Mouse (Mus musculus) CD8-positive naive resting alpha-beta T cell, adult 2 months (primary cell): ENCODE measurements around the gene Qsox2.

Experiments used
- DNase-seq, 2 experiments: peaks; one replicate each; pipeline ENCODE4 v3.0.0; 2022; ENCODE audit warnings: low read depth in 2 of 2, low spot score in 2 of 2

The Qsox2 gene

DNA sequence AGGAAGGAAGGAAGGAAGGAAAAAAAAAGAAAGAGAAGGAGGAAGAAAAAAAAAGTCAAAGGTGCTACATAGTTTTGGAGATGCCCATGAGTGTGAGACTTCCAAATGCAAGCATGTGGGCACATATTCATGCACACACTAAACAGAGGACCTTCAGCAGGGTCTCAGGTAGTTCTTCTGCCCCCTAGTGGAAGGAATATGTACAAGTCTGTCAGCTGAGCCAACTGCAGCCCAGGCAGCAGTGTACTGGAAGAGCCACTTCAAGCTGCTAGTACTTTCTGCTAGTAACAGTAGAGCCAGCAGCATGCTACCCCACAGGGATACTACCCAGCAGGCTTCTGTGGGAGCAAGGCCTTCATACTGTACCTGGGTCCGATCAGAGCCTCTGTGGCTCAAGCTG lies 9.5 kb downstream of the Qsox2 start:
- peak in 1 of 2 experiments; percentile 48 for DNase-seq

DNA sequence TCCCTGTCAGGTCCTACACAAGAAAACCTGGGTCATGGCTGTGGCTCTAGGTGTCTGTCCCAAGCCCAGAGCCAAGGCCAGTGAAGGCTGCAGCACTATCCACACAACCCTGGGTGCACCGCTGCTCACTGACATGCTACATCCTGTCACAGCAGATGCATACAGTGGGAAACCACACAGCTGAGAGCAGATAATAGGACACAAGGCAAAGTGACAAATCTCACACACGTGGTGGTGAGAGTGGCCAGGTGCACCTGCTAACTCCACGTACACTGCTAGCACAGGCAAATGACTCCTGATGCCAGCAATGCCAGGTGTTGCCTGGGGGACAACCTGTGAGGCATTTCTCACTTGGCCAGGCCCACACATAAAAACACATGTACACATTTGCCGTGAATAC lies 12.1 kb downstream of the Qsox2 start:
- no peak for DNase-seq

DNA sequence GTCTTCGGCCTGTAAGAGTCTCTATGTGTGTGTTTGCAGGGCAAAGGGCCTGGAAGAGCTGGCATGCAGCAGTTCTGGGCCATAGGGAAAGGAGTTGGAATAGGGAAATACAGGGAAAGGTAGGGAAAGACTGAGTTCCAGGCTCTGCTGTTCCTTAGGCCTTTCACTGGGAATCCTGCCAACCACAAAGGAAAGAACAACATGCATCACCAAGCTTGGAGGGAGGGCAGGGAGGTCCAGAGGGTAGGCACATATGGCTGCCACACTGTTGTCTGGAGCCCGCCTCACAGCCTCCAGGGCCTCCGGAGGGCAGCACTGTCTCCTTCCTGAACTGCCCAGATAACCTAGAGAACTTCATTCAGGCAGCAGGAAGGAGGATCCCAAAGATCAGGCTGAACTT lies 13.4 kb downstream of the Qsox2 start:
- no peak for DNase-seq

GRCm38 (mm10) chr2:26214526-26214925 lies 22.8 kb downstream of the Qsox2 start:
- DNase-seq = no peak

DNA sequence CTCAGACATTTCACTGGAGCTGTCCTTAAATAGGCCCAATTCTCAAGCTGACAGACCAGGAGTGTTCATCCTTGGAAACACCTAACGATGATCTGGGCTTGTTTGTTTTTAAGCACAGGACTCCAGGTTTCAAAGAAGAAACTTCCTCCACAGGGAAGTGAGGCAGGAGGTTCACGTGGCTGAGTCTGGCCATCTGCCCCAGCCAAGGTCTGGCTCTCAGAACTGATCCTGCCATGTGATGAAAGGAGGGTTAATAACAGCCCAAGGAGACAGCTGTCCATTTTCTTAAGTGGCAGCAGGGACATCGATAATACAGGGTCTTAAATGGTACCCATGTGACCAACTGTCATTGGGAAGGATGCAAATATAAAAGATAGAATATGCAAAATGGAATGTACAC lies 27.8 kb downstream of the Qsox2 start:
- DNase-seq = no peak

- DNase-seq = no peak
Measured at GRCm38 (mm10) chr2:26208126-26208789, 29.1 kb downstream of the Qsox2 start, which contains the start of gene Lhx3. Gene Lhx3, minus strand, starts transcription at chr2:26208289.

- no peak for DNase-seq
Measured at GRCm38 (mm10) chr2:26207559-26207958, 29.8 kb downstream of the Qsox2 start.

DNA sequence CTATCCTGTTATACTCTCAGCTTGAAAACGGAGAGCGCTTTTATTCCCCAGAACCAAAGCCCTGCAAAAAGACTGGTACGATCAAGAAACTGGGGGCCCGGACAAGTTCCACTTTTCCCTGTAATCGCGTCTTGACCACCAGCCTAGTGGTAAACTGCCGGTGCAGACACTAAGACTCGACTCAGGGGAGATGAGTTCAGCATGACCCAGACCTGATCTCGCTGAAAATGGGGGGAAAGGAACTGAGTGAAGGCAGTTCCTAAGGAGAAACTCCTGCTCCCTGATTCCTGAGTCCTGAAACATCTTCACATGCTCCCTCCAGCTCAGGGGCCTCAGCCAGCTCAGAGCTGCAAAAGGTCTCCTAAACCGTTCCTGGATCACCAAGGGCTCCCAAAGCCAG lies 31.6 kb downstream of the Qsox2 start:
- DNase-seq = no peak

DNA sequence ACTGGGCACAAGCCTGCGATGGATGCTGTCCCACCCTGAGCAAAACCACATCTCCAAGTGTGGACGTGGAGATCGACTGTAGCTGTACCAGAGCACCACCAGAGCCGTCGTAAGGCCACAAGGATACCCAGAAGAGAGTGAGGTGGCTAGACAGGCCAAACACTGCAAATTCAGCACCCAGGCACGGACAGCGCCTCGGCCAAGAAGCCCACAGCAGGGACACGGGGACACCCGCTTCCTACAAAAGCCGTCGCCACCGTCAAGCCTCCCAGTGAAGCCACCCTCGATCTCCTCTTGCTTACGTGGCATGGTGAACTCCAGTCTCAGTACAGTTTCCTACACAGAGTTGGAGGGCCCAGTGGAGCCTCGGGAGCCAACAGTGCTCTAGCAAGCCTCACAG lies 32.2 kb downstream of the Qsox2 start:
- no peak for DNase-seq

DNA sequence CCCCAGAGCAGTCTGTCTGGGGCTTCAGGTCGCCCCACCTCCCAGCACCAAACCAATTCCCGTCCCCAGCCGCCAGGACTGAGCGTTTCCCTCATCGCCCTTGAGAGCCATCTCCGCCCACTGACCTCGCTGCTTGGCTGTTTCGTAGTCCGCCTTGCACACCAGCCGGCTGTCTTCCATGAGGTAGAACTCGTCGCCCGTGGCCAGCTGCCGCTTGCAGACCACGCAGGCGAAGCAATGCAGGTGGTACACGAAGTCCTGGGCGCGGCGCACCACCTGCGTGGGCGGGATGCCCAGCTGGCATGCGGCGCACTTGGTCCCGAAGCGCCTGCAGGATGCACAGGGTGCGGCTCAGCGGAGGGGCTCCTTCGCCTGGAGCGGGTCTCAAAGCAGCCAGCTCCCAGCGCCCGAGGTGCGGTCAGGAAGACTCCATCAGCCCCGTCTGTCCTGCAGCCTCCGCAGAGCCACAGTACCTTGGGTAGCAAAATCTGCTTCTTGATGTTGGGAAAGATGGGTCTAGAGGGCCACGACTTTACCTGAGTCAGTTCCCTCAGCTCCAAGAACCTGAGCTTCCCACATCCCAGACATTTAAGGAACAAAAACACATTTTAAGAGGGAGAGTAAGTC lies 34.4 kb downstream of the Qsox2 start:
- no peak for DNase-seq

- DNase-seq = no peak
Measured at GRCm38 (mm10) chr2:26201926-26202848, 35.1 kb downstream of the Qsox2 start.

DNA sequence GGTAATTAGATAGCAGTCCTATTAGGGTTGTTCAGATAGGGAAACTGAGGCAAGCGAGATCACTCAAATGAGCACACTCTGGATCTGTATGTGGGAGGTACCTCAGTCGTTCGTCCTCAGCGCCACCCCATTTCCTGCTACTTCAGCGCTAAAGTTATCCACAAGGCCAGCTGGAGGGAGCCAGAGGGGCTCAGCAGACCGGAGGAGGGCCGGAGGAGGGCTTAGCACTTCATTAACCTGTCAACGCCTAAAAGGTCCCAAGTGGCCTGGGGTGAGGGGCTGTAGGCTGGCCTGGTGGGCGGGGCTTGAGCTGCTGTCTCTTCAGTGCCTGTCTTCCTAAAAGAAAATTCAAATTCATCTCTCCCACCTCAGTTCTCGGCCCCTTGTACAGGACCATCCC lies 38.8 kb downstream of the Qsox2 start:
- DNase-seq = no peak

DNA sequence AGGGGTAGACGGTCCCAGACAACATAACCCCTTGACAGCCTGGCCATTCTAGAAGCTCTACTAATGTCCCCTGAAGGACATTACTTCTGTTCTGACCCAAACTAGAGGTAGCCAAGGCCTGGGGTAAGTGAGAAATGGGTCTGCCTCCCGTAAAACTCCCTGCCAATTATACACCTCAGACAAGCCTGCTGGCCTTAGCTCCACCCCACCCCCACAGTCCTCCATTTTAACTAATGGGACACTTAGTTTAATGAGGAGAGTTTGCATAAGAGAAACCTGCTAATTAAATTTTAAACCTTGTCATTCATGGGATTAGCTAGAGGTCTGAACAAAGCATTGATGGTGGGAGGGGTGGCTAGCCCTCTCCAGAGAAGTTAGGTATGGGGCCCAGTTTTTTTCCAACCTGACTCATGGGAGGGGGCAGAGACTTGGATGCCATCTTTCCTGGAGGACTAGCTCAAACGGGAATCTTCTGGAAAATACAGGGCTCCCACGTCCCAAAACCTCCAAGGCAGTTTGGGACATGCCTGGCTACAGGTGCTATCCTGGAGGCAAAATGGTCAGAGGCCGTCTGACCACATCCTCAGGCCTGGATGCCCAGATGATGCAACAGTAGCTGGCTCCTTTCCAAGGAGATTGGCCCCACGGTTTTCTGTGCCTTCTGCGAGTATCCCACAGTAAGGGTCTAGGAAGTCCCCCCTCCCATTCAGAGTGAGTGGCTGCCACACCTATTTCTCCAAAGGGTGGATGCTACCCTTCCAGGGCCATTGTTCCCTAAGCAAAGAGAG lies 42.6 kb downstream of the Qsox2 start:
- no peak for DNase-seq

GRCm38 (mm10) chr2:26188517-26188916 lies 48.8 kb downstream of the Qsox2 start:
- no peak for DNase-seq

GRCm38 (mm10) chr2:26184352-26184751 lies 53.0 kb downstream of the Qsox2 start:
- DNase-seq = no peak

DNA sequence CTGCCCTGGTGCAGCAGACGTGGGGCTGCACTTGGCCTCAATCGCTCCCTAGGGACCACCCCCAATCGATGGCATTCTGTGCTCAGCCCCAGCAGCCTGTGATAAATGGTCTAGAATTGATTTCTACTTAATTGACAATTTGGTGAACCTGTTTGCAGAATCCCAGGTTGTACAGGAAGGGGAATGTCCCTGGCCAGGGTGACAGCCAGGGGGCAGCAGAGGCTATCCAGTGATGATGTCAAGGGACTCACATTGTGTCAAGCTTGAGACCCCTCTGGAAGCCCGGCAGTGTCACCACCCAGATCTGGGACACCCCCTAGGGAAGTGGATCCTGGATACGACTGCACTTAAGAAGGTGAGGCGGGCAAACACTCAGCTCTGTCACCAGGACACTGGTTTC lies 54.7 kb downstream of the Qsox2 start:
- no peak for DNase-seq

DNA sequence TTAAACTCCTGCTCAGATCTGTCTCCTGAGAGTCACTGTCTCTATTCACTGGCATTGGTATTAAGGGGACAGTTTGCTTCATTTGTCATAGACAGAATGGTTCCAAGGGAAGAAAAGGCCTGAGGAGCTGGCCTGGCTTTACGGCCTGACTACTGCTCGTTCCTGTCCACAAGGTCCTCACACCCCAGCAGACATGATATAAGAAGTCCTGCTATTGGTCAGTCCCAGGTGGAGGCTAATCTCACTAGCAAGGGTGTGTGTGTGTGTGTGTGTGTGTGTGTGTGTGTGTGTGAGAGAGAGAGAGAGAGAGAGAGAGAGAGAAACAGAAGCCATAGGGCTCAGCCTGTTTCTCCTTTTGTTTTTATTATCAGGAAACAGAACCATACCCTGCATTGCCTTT lies 60.1 kb downstream of the Qsox2 start:
- DNase-seq = no peak

DNA sequence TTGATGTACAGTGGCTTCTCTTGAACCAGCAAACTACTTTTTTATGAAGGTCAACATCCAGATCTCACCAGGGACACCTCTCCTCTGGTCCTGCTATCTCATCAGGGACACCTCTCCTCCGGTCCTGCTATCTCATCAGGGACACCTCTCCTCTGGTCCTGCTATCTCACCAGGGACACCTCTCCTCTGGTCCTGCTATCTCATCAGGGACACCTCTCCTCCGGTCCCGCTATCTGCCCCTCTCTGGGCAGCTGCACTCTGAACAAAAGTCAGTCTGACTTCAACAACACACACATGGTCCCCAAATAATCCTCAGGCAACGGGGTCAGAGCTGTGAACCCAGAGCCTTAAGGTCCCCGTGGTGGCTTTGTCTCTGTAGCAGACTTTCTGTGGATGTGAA lies 60.6 kb downstream of the Qsox2 start:
- no peak for DNase-seq

DNA sequence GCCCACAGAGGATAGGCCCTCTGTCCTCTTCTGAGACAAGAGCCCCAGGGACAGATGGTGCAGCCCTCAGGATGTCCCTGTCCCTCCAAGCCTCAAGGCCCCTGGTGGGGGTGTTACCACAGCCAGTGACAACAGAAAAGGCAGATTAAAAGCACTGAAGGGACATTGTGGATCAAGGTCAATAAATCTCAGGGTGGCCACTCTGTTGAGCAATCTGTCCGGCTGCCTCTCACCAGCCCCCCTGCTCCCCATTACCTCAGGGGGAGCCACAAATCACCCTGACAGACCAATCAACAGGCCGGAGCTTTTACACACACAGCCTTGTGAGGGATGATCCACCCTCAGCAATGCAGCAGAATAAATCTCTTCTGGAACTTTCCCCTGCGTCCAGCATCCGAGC lies 62.1 kb downstream of the Qsox2 start:
- no peak for DNase-seq

GRCm38 (mm10) chr2:26172166-26172565 lies 65.2 kb downstream of the Qsox2 start:
- DNase-seq = no peak

GRCm38 (mm10) chr2:26170376-26170775 lies 66.9 kb downstream of the Qsox2 start:
- DNase-seq = no peak
